Mouse (Mus musculus) stomach, embryonic 14.5 days (tissue): Measurements from ENCODE around the gene Adam26b. TPM values are rescaled to one million over a fixed set of nuclear protein-coding genes. Genes with fewer than 3 reads are reported as not detected.
"Not testable (repeated sequence)": the region's sequence is repeated elsewhere in the genome, so short reads cannot be mapped to it uniquely, and the experiment has no call there.

Experiments
- ATAC-seq: fragments of 200-750 bp; cut with Nextera tagmentation; 2 replicates; pipeline ENCODE4 v1.8.0; 2017; ENCODE audit warnings: low read depth, moderate TSS enrichment; ENCODE audit not compliant: insufficient number of reproducible peaks, insufficient read depth, low FRiP score
- H3K27ac ChIP-seq: fragments of 300-500 bp; sonication (generic); 2 replicates; pipeline ENCODE4 v1.5.1; 2014; ENCODE audit warnings: mild to moderate bottlenecking, low read length, moderate library complexity, mixed read lengths
- H3K27me3 ChIP-seq: fragments of 300-500 bp; sonication (generic); 2 replicates; pipeline ENCODE4 v1.6.1; 2014; ENCODE audit warnings: low read length, control low read depth, mixed read lengths; ENCODE audit not compliant: control insufficient read depth, insufficient read depth
- H3K36me3 ChIP-seq: fragments of 300-500 bp; sonication (generic); 2 replicates; pipeline ENCODE4 v1.6.1; 2014; ENCODE audit warnings: mild to moderate bottlenecking, control low read depth, low read length, moderate library complexity, mixed read lengths; ENCODE audit not compliant: control insufficient read depth, insufficient read depth
- H3K4me1 ChIP-seq: fragments of 300-500 bp; sonication (generic); 2 replicates; pipeline ENCODE4 v1.6.1; 2014; ENCODE audit warnings: low read length, control low read depth, mixed read lengths; ENCODE audit not compliant: control insufficient read depth, insufficient read depth
- H3K4me2 ChIP-seq: fragments of 300-500 bp; sonication (generic); replicated peaks from 2 replicates; pipeline ENCODE4 v1.6.1; 2014; ENCODE audit warnings: low read depth, low read length, control low read depth
- H3K4me3 ChIP-seq: fragments of 300-500 bp; sonication (generic); 2 replicates; pipeline ENCODE4 v1.5.1; 2014; ENCODE audit warnings: low read depth, low read length, control low read depth
- H3K9ac ChIP-seq: fragments of 300-500 bp; sonication (generic); replicated peaks from 2 replicates; pipeline ENCODE4 v1.6.1; 2014; ENCODE audit warnings: low read depth, mild to moderate bottlenecking, control low read depth, low read length, moderate library complexity, mixed read lengths
- H3K9me3 ChIP-seq: fragments of 300-500 bp; sonication (generic); 2 replicates; pipeline ENCODE4 v1.6.1; 2016; ENCODE audit warnings: low read depth, low read length, control low read depth; ENCODE audit not compliant: control insufficient read depth
- WGBS: fragments of 180-500 bp; shearing (Covaris S2); extraction: QIAGEN DNeasy Blood & Tissue Kit; methylation state at CpG from one replicate; pipeline ENCODE4 v1.1.7; 2014; 5-methylcytosine and 5-hydroxymethylcytosine counted together
- polyA plus RNA-seq: library from polyadenylated mRNA; unstranded; fragments of >200 nt; fragmentation: Nextera tagmentation; extraction: Ambion mirVana; gene quantifications from 2 replicates; pipeline ENCODE4 v1.2.1, GENCODE M21; 2014

Adam26b gene
- polyA plus RNA-seq: not detected in 2 replicates

DNA sequence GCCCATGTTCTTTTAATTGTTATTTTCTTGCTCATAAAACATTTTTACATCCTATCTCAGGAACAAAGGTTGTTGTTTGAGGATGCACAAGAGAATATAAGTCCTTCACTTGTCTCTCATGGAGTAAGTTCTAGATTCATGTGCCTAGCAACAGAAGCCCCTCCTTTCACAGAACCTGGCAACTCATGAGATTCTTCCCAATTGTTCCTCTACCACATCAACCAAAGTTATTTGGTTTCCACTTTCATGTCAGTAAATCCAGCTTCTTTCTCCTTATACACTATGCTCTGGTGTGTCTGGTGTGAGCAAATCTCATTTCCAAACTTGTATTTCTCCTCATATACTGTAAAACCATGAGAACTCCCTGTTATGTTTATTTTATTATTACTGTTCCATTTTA, at the start of gene Adam26b:
Gene Adam26b, minus strand, starts transcription at position 101 of the 400 bp plus-strand sequence.
- not testable (repeated sequence) for H3K4me1 ChIP-seq, H3K36me3 ChIP-seq, H3K4me3 ChIP-seq, H3K27ac ChIP-seq, H3K4me2 ChIP-seq, H3K9ac ChIP-seq, H3K27me3 ChIP-seq, H3K9me3 ChIP-seq, ATAC-seq

DNA sequence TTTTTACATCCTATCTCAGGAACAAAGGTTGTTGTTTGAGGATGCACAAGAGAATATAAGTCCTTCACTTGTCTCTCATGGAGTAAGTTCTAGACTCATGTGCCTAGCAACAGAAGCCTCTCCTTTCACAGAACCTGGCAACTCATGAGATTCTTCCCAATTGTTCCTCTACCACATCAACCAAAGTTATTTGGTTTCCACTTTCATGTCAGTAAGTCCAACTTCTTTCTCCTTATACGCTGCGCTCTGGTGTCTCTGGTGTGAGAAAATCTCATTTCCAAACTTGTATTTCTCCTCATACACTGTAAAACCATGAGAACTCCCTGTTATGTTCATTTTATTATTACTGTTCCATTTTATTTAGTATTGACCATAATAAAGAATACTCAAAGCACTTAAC, 48.7 kb upstream of the Adam26b start, which contains the start of gene Adam26a:
Gene Adam26a, minus strand, starts transcription at position 101 of the 400 bp plus-strand sequence.
- not testable (repeated sequence) for H3K36me3 ChIP-seq, H3K4me2 ChIP-seq, H3K4me3 ChIP-seq, H3K9me3 ChIP-seq, ATAC-seq, H3K9ac ChIP-seq, H3K27me3 ChIP-seq, H3K4me1 ChIP-seq, H3K27ac ChIP-seq
- WGBS: 85% methylated on average over 2 of the region's 2 CpGs

Other genes with a start within 250 kb of the Adam26b start
- not detected in 2 replicates for gene Zfp42, start 221.1 kb downstream of the Adam26b start, polyA plus RNA-seq
- gene Adam26a, start 48.6 kb upstream of the Adam26b start, polyA plus RNA-seq: not detected in 2 replicates
- gene Gm5346, start 99.2 kb upstream of the Adam26b start, polyA plus RNA-seq: not detected in 2 replicates
- not detected in 2 replicates for gene Adam34, start 181.9 kb upstream of the Adam26b start, polyA plus RNA-seq